Comparison of ENCODE assay signal across 7 mouse cellular contexts in genomic region chr1:45837736-45838135, GRCm38 (mm10). TPM values are rescaled to one million over a fixed set of nuclear protein-coding genes. Genes with fewer than 3 reads are reported as not detected.
A peak's percentile ranks its signal among the peaks of the same experiment; 100 is the strongest.
DNase-seq lines count a peak whose midpoint lies in the region; ATAC-seq and TF ChIP-seq lines count a peak whose summit lies in the region.

No protein-coding gene starts in this region.

- peaks cover 21% of the 10 kb centered on the region for H3K4me1 ChIP-seq in bone marrow macrophage, adult 2 months (ENCODE audit: control insufficient read depth, insufficient read depth, low read length)
- no peaks in the 10 kb centered on the region for H3K4me1 ChIP-seq in kidney, embryonic 14.5 days (ENCODE audit: control insufficient read depth, insufficient read depth, low read length)
- 0 out of 2 replicates have a peak, but pooled peaks cover 4% of the 10 kb centered on the region for H3K4me1 ChIP-seq in stomach, embryonic 14.5 days (ENCODE audit: control insufficient read depth, insufficient read depth, low read length)

- CTCF ChIA-PET in Patski (lab: Charles Lee): no interaction called here

- WGBS in kidney, embryonic 14.5 days: 73% methylated on average over 4 of the region's 4 CpGs
- WGBS in stomach, embryonic 14.5 days: 40% methylated on average over 4 of the region's 4 CpGs

- peak; percentile 98 for ATAC-seq in Patski
- peak; percentile 52; the same call in 1 of the 2 replicates for ATAC-seq in kidney, embryonic 14.5 days (ENCODE audit: low FRiP score, low TSS enrichment)
- peak; percentile 86; the same call in 1 of the 2 replicates for ATAC-seq in stomach, embryonic 14.5 days (ENCODE audit: insufficient number of reproducible peaks, insufficient read depth, low FRiP score, low read depth)

- peak overlapping the region; percentile 81 for H3K27ac ChIP-seq in bone marrow macrophage, adult 2 months (ENCODE audit: insufficient read depth, low read depth, low read length)
- no peak overlapping the region for H3K27ac ChIP-seq in kidney, embryonic 14.5 days (ENCODE audit: low read depth, low read length)
- no peak overlapping the region for H3K27ac ChIP-seq in stomach, embryonic 14.5 days (ENCODE audit: low read length)

- TF ChIP-seq POLR2A in bone marrow macrophage, adult 2 months (IDR thresholded peaks at IDR 0.05; ENCODE audit: borderline replicate concordance, low read depth, low read length): no peak

- H3K27me3 ChIP-seq in Patski: no peaks in the 10 kb centered on the region
- no peaks in the 10 kb centered on the region for H3K27me3 ChIP-seq in kidney, embryonic 14.5 days (ENCODE audit: control insufficient read depth, insufficient read depth, low read length)
- H3K27me3 ChIP-seq in stomach, embryonic 14.5 days (ENCODE audit: control insufficient read depth, insufficient read depth, low read length): no peaks in the 10 kb centered on the region

- DNase-seq in Patski (ENCODE audit: low read depth, low spot score): peak; percentile 97
- peak; percentile 61 for DNase-seq in gastrocnemius, postnatal 10 days
- peak; percentile 45 to 51 for DNase-seq in lung, adult 18-20 months
- DNase-seq in spleen, postnatal 10 days (ENCODE audit: low spot score in 2 of 2): no peak

- H3K9me3 ChIP-seq in kidney, embryonic 14.5 days (ENCODE audit: control insufficient read depth, low read length): no peaks in the 10 kb centered on the region
- no peaks in the 10 kb centered on the region for H3K9me3 ChIP-seq in stomach, embryonic 14.5 days (ENCODE audit: control insufficient read depth, low read depth, low read length)

- no peak overlapping the region for H3K4me3 ChIP-seq in bone marrow macrophage, adult 2 months (ENCODE audit: insufficient read depth, low read length)
- no peak overlapping the region for H3K4me3 ChIP-seq in kidney, embryonic 14.5 days (ENCODE audit: low read length)
- H3K4me3 ChIP-seq in stomach, embryonic 14.5 days (ENCODE audit: low read depth, low read length): no peak overlapping the region

- TF ChIP-seq CTCF in Patski (IDR thresholded peaks at IDR 0.05): no peak
- no peak for TF ChIP-seq CTCF in bone marrow macrophage, adult 2 months (IDR thresholded peaks at IDR 0.05; ENCODE audit: low read depth, low read length)

- H3K9ac ChIP-seq in kidney, embryonic 14.5 days (ENCODE audit: low read depth, low read length): no peak overlapping the region
- no peak overlapping the region for H3K9ac ChIP-seq in stomach, embryonic 14.5 days (replicated peaks; ENCODE audit: low read depth, low read length)

- POLR2A ChIA-PET in Patski (lab: Charles Lee): interaction anchor here (0.6 kb wide), 1 partner anchor 88 kb away, joined by 4 read pairs; no protein-coding TSS in a partner anchor

- in situ Hi-C loops in Patski (cut with MboI; ENCODE audit: low pct_unique_long_range_greater_than_20kb): loop anchor here (5.0 to 10.0 kb wide), 2 partner anchors 85 to 567 kb away; no protein-coding TSS in a partner anchor

- no peak overlapping the region for H3K4me2 ChIP-seq in kidney, embryonic 14.5 days (replicated peaks; ENCODE audit: low read depth, low read length)
- H3K4me2 ChIP-seq in stomach, embryonic 14.5 days (replicated peaks; ENCODE audit: low read depth, low read length): no peak overlapping the region

- no peaks in the 10 kb centered on the region for H3K36me3 ChIP-seq in kidney, embryonic 14.5 days (ENCODE audit: control insufficient read depth, insufficient read depth, low read length)
- H3K36me3 ChIP-seq in stomach, embryonic 14.5 days (ENCODE audit: control insufficient read depth, insufficient read depth, low read length): no peaks in the 10 kb centered on the region

RNA-seq across cellular contexts. Expression of gene Wdr75, which starts 42.8 kb away (rescaled TPM):
- 48.1 TPM for polyA plus RNA-seq in Patski (2021)
- 12.8 and 21.6 TPM in 2 replicates for polyA plus RNA-seq in bone marrow macrophage, adult 2 months (2012; ENCODE audit: insufficient read depth, insufficient read length, missing spikeins)
- total RNA-seq in gastrocnemius, postnatal 10 days (2021): 10 to 100 TPM; 22.7 to 24.2 TPM
- 73.0 and 90.1 TPM in 2 replicates for polyA plus RNA-seq in kidney, embryonic 14.5 days (2014; fragmentation: Nextera tagmentation; extraction: Ambion mirVana)
- 78.7 and 88.6 TPM in 2 replicates for polyA plus RNA-seq in stomach, embryonic 14.5 days (2014; fragmentation: Nextera tagmentation; extraction: Ambion mirVana)

RNA-seq across cellular contexts. Expression of gene Gm5269, which starts 52.3 kb away (rescaled TPM):
- not detected for polyA plus RNA-seq in Patski (2021)
- not detected in 2 replicates for polyA plus RNA-seq in bone marrow macrophage, adult 2 months (2012; ENCODE audit: insufficient read depth, insufficient read length, missing spikeins)
- total RNA-seq in gastrocnemius, postnatal 10 days (2021): not detected
- not detected in 2 replicates for polyA plus RNA-seq in kidney, embryonic 14.5 days (2014; fragmentation: Nextera tagmentation; extraction: Ambion mirVana)
- polyA plus RNA-seq in stomach, embryonic 14.5 days (2014; fragmentation: Nextera tagmentation; extraction: Ambion mirVana): not detected in 2 replicates

Comparison
In these comparisons a context has a peak if more than half of its experiments do, and no peak if none do; other contexts are left out.
1. DNase-seq: peak in Patski (single experiment), gastrocnemius, postnatal 10 days (single experiment) and lung, adult 18-20 months (2 of 2); none in spleen, postnatal 10 days (0 of 2).
2. Peak in every context shown above with its lines, with median percentiles within 50 percentile points of each other: ATAC-seq.